Mouse (Mus musculus) frontal cortex, adult (tissue): ENCODE measurements at regions not wholly inside any gene's neighbourhood (a gene's known extent, or its start where the extent isn't known, plus 50 kb on each side); places are given as distances from the start of the nearest gene placed in this dataset.

Experiments used
- ATAC-seq: cut with Nextera tagmentation; 2 replicates; pipeline ENCODE4 v1.9.2; 2017; ENCODE audit warnings: mild to moderate bottlenecking, moderate library complexity, mixed read lengths; ENCODE audit not compliant: low TSS enrichment

DNA sequence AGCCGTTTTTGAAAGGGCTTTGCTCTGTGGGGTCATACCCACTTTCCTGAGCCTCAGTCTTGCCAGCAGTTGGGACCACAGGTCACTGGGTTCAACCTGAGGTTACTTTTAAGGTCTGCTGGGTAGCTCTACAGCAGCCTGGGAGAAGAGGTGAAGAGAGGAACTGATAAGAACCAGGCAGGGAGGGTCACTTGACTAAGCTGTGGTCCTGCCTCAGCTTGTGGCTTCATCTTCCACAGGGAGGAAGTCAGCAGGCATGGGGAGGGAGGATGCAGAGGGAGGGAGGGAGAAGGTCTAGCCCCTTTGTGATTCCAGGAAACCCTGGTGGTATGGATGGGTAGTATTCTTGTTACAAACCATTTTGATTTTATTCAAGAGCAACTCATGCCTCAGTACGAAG, 59.9 kb upstream of the Lrpap1 start:
- ATAC-seq: no peak

DNA sequence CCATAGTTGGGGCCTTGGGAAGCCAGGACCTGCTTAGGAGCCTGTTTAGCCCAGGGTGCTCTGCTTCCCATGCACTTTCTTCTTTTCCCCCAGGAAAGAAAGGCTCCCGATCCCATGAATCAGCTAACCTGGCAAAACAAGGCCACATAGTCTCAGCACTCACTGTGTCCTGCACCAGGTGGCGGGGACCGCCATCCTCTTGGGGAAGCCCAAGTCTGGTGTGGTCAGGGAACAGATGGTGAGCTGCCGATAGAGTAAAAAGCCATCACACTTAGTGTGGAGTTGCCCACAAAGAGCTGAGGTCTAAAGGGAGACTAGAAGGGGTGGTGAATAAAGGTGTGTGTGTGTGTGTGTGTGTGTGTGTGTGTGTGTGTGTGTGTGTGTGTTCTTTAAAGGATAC, 57.0 kb upstream of the Lrpap1 start:
- no peak for ATAC-seq

DNA sequence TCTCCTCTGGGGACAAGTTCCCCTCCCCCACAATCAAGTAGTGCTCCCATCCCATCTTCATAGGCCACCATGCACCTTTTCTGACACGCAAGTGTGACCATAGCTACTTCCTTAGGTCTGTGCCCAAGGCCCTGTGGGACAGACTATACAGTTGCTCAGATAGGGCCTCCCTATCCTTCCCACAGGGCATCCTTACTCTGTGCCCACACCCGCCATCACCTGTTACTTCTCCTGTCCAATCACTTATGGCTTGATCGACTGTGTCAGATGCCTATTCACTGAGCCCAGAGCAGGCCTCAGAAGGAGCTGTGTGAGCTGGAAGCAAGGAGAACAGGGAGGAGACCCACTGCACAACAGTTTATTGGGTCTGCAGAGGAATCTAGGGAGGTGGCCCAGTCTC, 56.6 kb upstream of the Lrpap1 start:
- ATAC-seq: no peak

DNA sequence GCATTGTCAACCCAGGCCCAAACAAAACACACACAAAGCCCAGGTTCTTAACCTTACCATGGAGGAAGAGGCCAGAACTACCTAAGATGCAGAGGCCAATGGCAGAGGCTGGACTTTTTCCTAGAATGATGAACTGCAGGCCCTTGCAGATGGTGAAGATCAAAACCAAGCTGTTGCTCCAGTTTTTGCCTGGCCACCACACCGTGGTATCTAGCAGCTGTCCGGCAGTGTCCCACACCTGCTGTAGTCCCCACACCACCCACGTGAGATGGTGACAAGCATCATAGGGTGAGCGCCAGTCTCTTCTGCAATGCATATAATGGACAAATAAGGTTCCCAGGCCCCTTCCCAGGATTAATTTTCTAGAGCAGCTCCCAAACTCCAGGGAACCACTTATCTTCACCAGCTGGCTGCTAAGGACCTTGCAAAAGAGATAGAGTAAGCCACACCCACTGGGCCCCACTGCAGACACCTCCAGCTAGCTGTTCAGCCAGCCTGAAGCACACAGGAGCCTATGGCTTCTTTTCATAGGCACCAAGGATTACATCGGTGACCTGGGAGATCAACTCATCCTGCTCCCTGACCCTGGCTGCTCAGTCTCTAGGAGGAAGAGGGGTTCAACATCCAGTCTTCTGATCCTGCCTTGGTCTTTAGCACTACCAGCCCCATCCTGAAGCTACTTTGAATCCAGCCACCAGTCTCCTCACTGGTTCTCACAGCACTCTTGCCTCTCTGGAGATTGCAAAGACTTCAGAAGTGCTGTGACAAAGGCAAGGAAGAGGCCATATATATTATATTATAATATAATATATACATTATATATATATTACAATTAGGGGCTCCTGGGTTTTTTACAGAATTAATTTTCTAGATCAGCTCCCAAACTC, 55.6 kb upstream of the Lrpap1 start:
- no peak for ATAC-seq

DNA sequence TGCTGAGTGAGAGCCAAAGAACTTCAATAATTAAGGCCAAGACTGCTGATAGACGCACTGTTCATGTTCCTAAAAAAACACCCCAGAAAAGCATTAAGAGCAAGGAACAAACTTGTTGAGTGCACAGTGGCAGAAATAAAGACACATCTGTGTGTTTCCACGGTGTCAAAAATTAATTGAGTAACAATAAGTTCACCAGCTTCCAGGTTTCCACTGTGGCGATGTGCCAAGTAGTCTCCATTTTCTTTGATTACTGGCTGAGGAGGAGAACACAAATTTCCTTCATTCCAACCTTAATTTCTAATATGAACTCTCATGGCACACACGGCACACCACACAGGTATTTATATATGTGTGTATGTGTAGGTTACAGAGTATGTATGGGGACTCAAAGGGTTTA, 54.3 kb upstream of the Lrpap1 start:
- ATAC-seq: no peak

DNA sequence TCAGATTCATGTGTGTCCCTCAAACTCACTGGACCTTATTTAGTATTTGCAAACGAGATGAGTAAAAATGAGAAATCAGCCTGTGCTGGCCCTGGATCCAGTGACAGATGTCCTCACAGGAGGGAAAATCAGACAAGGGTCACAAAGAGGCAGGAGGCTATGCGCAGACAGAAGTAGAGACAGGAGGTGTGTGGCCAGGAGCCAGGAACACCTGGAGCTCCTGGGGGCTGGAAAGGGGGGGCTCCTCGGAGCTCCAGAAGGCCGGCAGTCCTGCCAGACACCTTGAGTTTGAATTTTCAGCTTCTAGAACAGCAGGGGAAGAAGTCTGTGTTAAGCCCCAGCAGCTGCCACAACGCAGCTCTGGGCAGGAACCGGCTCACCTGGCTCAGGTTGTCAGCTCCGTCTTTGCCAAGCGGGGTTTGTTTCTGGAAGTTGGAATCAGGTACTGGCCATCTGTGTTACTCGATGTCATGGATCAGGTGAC, 53.7 kb upstream of the Lrpap1 start:
- no peak for ATAC-seq

DNA sequence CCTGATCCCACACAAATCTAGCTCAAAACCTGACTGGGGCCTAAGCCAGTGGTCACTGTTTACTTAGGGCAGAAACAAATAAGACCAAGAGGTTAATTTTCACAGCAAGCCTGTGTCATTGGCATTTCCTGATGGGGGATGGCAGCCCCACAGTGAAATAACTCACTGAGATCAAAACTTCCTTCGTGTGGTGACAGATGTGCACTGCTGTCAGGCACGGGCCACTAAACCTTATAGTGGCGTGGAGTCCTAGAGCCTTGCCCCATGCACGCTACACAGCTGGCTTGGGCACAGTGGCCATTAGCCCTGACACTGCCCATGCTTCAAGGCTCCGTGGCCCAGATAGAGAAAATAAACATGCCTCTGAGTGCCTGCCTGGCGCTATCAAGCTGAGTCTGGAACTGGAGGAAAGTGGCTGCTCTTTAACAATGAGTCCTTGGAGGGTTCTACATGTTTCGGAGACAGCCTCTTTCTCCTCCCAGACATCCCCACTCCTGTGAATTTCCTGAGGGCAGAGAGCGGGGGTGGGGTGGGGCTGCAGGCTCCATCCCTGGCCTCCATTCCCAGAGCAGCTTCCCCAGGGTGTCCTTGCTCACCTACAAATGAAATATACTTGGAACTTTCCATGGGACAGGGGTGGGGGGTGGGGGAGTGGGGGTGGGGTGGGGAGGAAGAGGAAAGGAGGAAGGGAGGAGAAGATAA, 52.9 kb upstream of the Lrpap1 start:
- no peak for ATAC-seq

DNA sequence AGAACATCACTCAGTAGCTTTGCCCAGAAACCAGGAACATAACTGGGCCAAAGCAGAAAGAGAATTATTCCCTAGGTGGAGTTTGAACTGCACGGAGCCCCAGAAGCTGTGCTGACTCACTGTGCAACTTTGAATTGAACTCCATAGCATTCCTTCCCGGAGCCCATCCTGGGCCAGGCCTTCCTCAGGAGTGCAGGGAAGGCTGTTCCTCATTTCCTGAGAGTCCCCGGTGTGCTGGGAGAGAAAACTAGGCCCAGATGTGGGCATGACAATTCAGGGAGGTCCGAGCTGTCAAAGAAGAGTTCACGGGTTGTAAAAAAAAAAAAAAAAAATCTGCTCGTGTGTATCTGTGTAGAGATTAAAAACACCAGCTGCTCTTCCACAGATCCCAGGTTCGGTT, 50.8 kb upstream of the Lrpap1 start:
- no peak for ATAC-seq

DNA sequence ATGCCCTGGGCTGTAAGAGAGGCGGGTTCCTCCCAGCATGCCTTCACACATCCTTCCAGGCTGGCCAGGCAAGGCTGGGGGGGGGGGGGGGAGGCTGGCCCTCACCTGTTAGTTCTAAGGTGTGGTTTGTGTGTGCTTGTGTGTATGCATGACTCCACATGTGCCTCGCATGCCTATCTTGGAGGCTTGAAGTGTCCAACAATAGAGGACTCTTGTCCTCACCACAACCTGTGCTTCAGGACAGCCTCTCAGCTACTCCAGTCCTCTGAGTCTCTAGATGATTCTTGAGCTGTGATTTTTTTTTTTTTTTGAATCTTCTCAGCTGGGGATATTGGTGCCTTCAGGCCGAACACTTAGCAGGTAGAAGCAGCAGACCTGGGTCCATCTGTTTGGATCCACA, 50.2 kb upstream of the Lrpap1 start:
- no peak for ATAC-seq
